Mouse (Mus musculus): ENCODE measurements around the gene Mfap1a.

The Mfap1a gene

DNA sequence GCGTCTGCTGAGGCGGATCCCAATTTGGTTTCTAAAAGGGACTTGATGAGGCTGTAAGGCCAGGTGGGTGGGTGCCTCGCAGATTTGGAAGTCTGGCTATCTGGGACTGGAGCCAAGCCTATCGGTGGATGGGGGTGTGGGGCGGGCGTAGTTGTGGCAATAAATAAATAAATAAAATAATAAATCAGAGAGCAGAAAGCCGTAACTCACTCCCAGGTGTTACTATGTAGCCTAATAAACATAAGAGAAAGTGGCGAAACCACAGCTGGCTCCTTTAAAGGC, 63.5 kb downstream of the Mfap1a start:
- in situ Hi-C loops (cut with MboI, MseI) = loop anchor here in 1 of 2 experiments (5.0 kb wide), 1 partner anchor 36 kb away; no protein-coding TSS in a partner anchor

DNA sequence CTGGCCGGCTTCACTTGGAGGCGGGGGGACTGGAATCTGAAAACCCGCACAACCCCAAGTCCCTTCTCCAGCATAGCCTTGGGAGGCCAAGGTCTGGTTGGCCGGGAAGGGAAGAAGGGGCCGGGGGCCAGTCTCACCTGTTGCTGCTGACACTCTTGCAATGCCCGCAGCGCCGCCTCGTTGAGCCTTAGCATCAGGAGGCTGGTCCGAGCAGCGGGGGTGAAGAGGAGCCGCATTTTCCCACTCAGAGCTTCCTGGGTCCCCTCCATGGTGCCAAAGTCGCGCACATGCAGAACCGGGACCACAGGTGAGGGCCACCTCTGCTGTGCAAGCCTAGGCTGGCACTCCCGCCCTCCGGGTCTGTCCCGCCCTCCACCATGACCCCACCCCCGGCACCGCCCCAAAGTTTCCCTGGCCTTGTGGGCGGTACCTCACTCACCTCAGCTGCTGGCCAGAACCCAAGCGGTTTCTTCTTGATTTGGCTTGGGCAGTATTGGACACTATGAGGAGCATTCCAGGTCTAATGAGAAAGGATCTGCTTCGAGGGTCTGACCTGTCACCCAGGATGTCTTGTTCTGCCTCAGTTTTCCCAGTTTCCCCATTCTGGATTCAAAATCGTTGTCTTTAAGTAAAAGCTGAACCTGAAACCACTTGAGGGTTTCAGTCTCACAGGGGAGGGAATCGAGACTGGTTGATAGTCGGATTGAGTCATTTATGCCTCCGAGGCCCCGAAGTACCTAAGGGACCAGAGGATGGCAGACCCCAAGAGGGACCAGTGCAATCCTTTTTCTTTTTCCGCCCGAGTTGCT, 64.0 kb downstream of the Mfap1a start:
- in situ Hi-C loops (cut with MboI, MseI) = loop anchor here in 1 of 2 experiments (5.0 kb wide), 1 partner anchor 35 kb away; no protein-coding TSS in a partner anchor

All from T-helper 17 cell (primary cell).